Mouse (Mus musculus): ENCODE measurements around the gene Trpm5.

GRCm38 (mm10) chr7:143068882-143069591 lies 25.4 kb downstream of the Trpm5 start, which contains the start of gene Tssc4:
- no peak; the same call in 1 of the 2 replicates for TF ChIP-seq POLR2A (IDR thresholded peaks at IDR 0.05; ENCODE audit: low read depth, low read length)
- no peak for TF ChIP-seq CTCF (IDR thresholded peaks at IDR 0.05; ENCODE audit: extremely low read depth, insufficient read depth, insufficient read length, insufficient replicate concordance)
